Mouse (Mus musculus) layer of hippocampus, adult 9-11 months (tissue): ENCODE data around the gene Gins2.

ENCODE experiments used
- DNase-seq: peaks from one replicate; pipeline ENCODE4 v3.0.0; 2022

Gins2 gene

DNA sequence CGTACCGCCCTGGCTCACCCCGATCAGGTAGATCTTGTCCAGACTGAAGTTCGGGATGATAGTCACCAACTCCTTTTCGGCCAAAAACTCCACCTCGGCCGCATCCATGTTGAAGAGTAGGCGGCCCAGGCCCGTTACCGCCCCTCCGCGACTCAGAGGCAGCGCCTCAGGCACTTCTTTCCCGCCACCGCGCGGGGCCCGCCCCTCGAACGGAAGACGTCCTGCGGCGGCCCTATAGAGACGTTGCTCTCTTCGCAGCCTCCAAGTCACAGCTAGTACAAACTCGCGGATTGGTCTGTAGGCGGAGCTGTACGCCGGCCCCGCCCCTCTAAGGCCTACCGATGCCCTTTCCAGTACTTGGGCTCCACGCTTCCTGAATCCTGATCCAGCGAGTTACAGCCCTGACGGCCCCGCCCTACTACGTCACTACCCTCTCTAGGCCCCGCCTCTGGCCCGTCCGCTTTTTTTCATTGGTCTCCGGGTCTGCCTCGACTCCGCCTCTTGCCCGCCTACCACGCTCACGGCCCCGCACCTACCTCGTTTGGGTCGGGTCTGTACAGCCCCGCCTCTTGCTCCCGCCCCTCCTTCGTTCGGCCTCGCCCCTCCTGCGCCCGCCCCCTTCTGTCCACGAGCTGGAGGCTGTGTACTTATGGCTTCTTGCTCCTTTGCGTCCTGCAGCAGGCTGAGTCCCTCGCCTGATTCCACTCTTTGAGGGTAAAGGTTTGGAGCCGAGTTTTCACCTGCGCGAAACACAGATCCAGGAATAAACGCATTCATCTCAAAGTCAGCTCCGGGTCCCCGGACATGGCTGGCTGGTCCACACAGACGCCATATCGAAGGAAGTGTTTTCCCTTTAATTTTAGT, at the start of gene Gins2:
Gene Gins2, minus strand, starts transcription at position 397 of the 864 bp plus-strand sequence.
- peak; percentile 100 for DNase-seq

DNA sequence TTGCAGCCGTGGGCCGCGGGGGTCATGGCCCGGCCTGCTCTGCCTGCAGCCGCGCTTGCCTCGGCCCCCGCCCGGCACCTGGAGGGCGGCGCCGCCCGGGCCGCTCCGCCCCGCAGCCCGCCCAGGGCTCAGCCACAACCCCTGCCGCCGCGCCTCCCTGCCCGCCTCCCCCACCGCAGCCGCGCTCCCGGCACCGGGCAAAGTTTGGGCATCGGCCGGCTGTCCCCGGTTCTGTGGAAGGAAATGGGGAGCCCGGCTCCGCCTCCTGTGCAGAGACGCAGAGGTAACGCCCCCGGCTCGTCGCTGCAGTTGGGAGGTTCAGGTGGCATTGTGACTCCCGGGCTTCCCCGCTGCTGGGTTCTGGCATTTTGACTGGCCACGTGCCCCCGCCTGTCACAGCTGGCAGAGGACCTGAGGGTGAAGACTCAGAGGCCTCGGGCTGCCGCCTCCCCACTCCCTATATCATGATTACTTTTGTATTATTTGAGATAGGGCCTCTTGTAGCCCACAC, 45.3 kb upstream of the Gins2 start:
- DNase-seq = peak; percentile 55

DNA sequence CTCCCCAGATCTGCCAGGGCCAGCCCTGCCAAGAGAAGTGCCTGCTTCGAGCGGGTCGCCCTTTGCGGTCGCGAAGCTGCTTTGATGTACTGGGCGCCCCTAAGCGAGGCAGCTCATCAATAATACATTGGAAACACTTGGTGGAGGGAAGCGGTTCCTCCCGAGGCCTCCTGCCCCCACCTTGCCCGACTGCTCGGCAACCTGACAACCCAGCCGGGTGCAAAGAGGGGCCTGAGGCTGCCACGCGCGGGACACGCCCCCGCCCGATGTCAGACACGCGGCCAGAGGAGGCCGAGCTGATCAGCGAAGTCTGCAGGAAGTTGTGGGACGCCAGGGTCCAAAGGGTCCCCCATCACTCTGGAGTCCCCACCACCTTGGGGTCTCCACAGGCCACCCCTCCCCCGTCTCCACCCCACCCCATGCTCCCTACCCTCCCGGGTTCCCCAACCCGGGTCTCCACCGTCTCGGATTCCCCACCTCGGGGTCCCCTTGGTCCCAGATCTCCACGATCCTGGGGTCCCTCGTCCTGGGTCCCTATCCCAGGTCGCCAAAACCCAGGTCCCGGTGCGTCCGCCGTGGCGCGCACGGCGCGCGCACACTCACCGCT, 44.7 kb upstream of the Gins2 start:
- no peak for DNase-seq

DNA sequence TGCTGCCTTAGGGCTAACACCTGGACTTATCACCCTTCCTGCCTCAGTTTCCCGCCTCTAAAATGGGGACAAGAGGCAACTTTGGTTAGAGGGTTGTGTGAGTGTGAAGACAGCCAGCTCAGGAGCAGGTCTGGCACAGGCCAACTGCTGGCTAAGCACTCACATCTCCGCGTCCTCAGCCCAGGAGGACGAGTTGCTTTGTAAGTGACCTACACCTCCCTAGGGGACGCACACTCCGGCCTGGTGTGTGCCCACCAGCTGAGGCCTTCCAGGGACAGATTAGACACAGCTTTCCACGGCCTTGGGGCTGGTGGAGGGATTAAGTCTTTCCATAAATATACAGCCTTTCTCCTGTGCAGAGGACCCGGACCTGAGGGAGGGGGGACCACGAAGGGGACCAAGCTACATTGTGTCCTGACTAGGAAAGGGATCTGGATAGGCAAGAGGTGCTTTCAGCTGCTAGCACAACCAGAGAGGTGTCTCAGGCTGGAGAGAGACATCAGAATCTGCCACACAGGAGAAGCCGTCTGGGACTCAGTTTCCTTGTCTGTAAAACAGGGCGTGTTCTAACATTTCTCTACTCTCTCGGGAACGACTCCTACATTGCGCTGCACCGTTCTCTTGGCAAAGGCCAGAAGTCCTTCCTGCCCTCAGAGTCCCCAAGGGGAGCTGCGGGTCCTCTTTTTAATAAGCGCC, 44.0 kb upstream of the Gins2 start:
- DNase-seq = no peak

DNA sequence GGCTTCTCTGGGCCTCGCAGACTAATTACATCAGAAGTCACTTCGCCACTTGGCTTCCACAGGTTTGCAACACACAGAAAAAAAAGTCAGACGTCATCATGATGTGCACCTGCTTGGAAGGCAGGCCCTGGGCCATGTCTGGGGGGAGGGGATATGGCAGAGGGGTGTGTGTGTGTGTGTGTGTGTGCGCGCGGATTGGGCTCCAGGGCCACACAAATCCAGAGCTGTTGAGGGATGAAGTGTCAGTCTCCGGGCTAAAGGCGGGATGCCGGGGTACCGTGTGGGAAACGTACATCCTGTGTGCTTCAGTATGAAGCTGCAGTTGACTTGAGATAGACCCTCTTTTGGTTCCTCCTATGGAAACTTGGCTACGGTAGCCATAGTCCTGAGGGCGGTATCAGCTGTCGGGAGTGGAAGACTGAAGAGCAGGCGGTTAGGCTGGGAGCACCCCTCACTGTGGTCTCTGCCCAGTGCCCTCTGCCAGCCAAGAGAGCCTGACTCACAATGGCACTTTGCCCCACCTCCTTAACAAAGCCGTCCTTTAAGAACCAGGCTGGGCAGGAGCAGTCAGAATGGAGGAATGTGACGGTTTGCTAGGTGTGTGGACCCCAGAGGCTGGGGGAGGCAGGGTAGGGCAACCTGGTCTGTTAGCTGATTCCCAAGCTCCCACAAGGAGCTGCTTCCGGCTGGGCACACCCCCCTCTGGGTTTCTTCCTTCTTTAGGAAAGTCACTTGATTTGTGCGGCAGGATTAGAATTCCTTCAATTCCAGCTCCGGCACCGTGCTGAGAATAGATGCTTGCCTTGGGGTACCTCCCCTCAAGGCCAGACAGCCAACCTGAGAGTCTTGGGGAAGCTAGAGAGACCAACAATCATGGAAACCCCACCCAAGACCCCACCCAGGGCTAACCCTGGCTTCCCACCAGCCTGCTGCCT, 42.6 kb upstream of the Gins2 start:
- peak; percentile 61 for DNase-seq

DNA sequence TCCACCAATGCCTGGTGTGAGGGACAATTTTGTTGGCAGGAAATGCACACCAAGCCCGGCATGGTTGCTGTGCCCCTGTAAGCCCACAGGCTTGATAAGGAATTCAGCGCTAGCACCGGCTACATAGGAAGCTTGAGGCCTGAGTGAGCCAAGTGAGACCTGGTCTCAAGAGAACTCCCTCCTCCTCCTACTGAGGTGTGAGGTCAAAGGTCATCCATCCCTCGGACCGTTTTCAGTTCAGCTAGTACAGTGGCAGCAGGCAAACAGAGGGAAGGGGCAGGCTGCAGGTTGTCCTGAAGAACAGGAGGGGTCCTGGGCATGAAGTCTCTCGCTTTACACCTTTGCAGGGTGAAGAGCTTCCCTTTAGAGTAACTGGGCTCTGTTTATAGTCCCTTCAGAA, 41.7 kb upstream of the Gins2 start:
- no peak for DNase-seq

DNA sequence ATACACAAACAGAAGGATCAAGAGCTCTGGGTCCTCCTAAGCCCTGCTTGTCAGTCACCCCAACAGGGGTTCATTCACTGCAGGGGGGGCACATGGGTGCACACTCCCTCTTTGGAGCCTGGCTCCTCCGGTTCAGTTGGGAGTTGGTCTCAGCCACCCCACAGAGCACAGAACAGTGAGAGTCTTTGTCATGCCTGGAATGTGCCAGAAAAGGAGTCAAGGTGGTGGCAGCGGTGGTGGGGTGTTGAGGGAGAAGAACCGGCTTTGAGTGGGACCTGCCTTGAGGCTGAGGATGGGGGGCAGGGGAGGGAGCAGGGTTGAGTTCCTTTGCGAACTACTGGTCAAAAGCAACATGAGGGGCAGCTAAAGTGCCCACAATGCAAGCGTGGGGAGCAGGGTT, 40.9 kb upstream of the Gins2 start:
- no peak for DNase-seq

DNA sequence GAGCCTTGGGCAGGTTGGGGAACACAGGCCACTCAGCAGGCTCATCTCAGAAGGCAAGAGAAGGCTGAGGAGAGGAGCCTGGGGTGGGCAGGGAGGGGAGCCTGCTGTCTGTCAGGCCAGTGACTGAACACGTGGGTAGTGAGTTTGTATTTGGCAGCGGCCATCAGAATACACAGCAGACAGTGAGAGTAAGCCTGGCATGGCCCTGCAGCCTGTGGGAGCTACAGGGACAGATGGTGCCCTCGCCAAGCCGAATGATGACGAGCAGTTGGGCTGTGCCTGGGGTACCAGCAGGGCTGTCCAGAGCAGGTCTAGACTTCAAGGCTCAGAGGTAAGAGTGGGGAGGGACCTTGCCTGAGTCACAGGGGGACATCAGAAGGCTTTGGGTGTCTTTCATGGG, 38.2 kb upstream of the Gins2 start:
- DNase-seq = peak; percentile 89

DNA sequence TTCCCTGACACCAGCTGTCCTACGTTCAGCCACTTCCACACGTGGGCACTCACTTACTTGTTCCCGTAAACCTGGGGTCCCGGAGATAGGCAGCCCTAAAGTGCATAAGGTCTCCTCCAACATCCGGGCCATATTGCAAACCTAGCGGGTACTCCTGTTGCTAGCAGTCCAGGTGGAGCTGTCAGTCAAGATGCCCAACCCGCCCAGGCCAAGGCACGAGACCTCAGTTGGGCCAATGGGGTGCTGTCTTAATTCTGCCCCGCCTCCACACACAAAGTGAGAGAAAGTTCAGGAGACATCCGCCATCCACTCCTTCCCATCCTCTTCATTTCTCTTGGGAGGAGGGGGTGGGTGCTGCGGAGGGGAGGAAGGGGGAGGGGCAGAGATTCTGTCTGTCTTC, 37.4 kb upstream of the Gins2 start:
- DNase-seq = no peak

DNA sequence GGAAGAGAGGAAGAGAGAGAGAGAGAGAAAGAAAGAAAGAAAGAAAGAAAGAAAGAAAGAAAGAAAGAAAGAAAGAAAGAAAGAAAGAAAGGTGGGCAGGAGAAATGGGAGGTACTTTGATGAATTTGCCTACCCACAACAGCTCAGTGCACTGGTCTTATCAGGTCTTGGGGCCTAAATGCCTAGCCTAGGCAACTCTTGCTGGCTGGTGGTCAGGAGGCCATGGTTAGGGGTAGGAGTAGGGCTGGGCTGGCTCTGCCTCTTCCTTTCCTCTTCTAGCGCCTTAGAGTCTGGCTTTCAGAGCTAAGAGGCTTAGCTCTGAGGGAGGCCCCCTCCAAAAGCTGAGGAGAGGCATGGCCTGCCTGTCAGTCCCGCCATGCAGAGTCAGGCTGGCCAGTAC, 34.5 kb upstream of the Gins2 start:
- no peak for DNase-seq

DNA sequence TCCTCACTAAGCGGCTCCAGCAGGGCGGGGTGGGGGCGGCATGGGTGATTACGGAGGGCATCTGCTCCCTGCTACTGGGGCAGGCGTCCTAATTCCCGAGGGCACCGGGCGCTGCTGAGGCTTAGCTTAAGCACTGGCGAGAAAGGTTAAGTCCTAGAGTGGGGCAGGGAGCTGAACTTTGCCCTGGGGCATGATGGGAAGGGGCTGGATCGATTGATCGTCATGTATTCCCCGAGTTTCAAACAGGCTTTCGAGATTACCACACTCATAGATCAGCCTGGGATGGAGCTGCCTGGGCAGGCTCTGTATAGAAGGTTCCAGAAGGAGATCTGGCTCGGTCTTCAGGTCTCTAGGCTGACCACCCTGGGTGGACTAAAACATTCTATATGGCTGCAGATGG, 33.1 kb upstream of the Gins2 start:
- DNase-seq = no peak

DNA sequence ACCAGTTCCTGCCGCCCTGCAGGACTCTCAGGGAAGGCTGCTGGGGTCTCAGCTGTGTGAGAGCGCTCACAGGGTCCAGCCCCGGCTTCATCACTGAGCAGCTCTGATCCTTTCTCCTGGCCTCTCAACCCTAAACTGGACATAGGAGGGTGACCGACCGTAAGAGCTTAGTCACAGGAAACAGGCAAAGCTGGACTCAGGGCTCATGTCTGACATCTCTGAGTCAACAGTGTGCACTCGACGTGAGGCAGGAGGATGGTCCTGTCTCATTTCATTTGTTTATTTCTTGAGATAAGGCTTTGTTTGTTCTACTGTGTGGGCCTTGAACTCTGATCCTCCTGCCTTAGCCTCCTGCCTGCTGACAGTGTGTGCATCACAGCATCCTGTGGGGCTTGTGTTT, 31.3 kb upstream of the Gins2 start:
- DNase-seq = no peak

DNA sequence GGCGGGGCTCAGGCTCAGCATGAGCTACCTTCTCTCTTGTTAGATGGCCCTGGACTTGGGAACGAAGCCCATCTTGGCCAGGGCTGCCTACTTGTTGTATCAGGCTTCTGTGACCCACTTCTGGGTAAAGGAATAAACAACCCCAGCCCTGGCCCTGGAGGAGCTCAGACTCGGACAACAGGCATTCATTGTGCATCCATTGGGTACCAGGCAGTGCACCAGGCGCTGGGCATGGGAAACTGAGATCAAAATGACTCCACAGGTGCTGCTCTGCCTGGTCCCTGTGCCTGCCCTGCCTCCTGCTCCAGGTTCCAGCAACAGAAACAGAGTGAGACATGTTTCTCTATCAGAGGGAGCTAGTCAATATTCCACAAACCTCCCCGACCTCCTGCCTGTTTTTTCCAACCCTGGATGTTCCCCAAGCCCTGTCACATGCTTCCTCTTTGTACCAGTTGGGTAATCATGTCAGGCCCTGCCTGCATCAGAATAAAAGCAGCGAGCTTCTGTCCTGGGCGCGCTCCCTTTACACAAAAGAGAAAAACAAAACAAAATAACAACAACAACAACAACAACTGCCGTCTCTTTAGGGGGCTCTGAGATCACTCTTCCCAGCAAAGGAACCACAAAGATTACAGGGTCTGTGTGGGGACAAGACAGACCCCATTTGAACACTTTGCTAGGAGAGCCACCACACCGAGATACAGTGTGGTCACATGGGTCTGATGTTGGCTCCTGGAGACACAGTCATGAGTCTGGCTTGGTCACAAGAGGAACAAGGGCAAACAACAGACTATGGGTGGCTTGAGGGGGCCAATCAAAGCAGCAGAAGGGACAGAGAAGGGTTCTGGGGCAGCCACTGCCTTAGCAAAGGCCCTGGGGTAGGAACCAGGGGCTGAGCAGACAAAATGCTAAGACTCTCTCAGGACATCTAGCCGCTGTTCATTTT, 30.4 kb upstream of the Gins2 start:
- peak; percentile 81 for DNase-seq

DNA sequence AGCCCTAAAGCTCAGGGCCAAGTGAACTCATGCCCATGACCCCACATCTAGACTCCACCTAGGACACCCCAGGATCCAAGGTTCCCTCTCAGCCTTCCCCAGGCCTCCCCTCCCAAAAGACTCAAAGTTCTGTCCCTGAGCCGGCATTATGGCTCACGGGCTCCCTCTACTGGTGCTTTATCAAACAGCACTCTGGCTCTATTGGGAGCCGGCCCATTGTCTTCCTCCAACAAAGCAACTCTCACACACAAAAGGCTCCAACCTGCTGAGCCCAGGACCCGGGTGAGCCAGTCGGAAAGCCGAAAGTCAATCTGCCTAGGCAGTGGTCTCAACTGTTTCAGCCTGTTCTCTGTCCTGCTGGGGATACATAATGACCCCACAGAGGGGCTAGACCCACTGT, 29.0 kb upstream of the Gins2 start:
- DNase-seq = peak; percentile 68

DNA sequence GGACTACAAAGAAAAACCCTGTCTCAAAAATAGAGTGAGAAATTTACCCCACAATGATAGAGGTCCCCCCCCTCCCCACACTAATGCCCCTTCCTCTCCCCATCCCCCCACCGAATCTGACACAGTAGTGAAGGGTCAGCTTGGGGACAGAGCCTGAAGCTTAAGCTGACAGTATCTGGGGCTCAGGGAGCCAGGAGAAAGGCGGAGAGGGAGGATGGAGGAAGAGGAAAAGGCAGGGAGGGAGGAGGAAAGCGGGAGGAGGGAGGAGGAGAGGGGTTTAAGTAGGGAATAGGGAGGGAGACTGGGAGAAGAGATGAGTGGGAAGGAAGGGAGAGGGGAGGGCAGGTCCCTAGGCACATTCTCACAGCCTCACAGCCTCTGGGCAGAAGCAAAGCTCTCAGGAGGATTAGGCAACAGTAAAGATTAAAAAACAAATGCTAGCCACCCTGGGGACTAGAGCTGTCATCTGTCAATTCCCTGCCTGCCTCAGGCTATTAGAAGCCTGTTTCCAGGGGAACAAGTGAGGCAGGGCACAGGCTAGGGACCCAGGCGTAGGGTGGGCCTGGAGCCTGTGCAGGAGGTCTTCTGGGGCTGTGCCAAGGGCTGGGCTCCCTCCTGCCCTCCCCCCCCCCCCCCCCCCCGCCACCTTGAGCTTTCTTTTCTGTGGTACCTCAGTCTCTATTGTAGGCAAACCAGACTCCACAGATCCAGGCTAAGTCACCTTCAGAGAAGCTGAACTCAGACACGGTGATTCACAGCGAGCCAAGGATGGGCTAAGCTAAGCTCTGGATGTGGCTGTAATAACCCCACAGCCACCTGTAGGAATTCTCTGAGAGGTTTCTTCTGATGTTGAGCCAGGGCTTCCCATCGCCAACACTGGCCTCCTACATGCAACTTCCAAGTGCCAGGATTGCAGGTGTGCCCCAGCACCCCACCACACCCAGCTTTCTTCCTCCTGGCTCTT, 27.8 kb upstream of the Gins2 start:
- DNase-seq = no peak

DNA sequence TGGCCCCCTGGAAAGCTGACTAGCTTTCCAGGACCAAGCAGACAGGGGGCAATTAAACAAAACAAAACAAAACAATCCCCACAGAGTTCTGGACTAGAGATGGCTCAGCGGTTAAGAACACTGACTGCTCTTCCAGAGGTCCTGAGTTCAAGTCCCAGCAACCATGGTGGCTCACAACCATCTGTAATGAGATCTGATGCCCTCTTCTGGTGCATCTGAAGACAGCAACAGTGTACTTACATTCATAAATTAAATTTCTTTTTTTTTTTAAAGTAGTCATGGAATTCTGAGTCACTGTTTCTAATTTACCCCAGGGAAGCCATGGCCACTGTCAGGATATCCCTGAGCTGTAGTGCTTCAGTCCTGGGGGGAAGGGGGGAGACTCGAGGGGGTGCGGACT, 25.4 kb upstream of the Gins2 start:
- DNase-seq = no peak

DNA sequence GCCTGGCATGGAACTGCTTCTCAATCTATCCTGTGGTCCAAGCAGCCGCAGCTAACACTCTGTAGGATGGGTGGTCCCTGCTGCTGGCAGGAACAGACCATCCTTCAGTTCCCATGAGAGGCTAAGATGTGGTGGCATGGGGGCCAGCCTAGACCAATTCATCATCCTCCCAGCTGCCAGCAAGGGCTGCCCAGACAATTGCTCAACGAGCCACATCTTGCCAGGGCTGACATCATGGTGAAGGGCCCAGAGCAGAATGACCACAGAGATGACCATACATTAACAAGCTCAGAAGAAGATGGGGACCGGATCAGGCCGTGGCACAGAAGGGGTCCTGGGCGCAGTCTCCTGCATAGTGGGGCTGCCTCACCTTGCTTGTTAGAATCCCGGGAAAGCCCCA, 21.7 kb upstream of the Gins2 start:
- DNase-seq = peak; percentile 52

DNA sequence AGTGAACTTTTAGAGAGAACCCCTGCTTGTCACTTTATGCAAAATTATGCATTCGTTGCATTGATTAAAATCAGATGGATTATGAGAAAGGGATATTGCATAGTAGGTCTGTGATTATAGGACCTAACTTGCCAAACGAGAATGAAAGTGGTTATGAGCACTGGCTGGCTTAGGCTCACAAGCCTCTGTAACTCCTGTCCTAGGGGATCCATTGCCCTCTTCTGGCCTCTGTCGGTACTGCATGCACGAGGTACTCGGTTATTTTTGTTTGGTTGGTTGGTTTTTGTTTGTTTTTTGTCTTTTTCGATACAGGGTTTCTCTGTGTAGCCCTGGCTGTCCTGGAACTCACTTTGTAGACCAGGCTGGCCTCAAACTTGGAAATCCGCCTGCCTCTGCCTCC, 18.8 kb upstream of the Gins2 start:
- DNase-seq = peak; percentile 59

DNA sequence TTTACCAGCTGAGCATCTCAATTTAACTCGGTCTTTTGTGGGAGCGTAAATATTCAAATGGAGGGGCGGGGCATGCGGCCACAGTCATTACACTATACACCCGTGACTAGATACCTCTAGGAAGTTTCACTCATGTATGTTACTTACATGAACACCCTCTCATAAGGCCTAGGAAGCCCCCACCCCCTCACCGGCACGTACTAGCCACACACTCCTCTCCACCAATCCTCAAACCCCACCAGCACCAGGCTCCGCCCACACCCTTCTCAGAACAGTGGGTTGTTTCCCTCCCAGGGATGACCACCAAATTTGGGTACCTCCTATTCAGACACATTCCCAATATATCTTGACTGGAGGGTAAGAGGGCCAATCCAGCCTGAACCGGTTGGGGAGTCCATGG, 18.4 kb upstream of the Gins2 start:
- DNase-seq = no peak

DNA sequence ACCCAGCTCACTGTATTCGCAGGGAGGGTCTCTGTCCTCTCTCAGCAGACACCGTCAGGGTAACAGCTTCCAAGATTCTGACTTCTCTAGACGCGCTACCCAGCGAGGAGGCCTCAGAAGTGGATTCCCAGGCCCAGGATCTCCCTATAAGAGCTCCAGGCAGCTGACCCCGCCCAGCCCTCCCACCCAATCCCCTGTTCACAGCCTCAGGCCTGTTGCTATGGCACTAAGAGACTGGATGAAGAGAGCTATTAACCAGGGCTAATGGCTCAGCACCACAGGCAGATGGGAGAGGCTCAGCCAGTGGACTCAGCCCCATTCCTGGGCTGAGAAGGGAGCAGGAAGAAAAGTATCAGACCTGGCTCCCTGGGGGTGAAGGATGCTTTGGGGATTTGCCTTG, 13.6 kb upstream of the Gins2 start:
- no peak for DNase-seq
